Mouse (Mus musculus): Measurements from ENCODE around the gene Vim. TPM values are rescaled to one million over a fixed set of nuclear protein-coding genes. Genes with fewer than 3 reads are reported as not detected.

Vim gene
- polyA plus RNA-seq (2012; rRNA removed) = 125 and 135 TPM in 2 replicates

DNA sequence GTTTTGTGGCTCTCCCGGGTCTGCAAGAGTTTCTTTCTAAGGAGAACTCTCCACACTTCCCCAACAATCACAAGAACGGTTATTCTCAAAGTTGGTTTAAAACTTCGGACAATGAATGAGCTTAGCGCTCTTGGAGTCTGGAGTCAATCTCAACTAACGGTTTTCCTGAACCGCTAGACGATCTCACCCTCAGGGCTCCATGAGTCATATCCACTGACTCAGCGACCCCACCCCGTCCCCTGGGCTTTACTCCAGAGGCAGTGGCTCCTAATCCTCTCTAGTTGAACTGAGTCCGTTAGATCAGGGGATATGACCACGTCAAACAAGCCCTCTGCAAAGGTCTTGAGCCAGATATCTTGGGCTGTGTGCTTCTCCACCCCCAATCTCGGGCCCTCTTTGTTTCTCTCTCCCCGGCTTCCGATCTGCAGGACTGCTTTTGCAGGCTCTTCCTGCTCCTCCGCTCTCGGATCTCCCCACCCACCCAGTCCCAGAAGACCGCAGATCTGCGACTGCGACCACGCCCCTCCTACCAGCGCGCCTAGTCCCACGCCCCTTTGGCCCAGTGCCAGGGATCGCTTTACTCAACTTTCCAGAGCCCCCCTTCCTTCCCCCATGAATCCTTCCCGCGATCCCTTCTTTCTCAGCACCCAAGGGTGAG is at the start of gene Vim:
TSS of gene Vim (plus strand) at position 520 of the 658 bp plus-strand sequence.
- DNase-seq (ENCODE audit: extremely low spot score in 1 of 2, low spot score in 1 of 2) = peak in 1 of 2 experiments; percentile 45

DNA sequence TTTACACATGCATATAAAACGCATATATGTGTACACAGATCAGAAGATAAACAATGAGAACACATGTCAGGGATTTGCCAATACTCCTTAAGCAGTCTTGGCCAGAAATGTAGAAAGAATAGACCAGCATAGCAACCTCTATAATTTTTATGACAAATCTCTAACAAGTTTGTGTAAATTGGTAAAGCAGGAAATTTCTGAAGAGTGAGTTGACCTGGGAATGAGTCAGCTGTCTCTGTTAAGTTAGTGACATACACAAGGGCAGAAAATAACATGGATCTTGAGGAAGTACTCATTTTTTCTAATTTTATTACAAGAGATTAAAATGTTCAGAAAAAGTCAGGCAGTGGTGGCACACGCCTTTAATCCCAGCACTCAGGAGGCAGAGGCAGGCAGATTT is 47.5 kb upstream of the Vim start:
- DNase-seq (ENCODE audit: extremely low spot score in 1 of 2, low spot score in 1 of 2) = no peak

GRCm38 (mm10) chr2:13527125-13527524 is 46.6 kb upstream of the Vim start:
- DNase-seq (ENCODE audit: extremely low spot score in 1 of 2, low spot score in 1 of 2) = no peak

DNA sequence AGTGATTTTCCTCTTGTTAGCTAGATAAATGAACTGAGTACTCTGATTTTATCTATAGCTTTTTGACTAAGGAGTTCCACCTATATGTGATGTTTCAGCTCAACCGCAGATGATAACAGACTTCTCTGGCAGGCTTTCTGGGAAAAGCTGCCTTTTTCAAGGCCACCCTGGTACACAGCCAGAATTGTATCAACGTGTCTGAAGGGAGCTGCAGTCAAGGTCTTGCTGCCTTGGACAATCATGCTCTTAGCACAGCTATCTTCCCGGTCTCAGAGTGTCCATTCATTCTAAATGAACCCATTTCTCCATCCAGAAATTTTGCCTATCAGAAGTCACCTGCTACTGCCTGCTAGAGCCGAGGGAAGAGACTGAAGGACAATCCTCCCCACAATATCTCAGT is 46.2 kb upstream of the Vim start:
- no peak for DNase-seq (ENCODE audit: extremely low spot score in 1 of 2, low spot score in 1 of 2)

GRCm38 (mm10) chr2:13529253-13529933 is 44.3 kb upstream of the Vim start:
- DNase-seq (ENCODE audit: extremely low spot score in 1 of 2, low spot score in 1 of 2) = no peak

- no peak for DNase-seq (ENCODE audit: extremely low spot score in 1 of 2, low spot score in 1 of 2)
These were observed 43.1 kb upstream of the Vim start for GRCm38 (mm10) chr2:13530639-13531038.

- no peak for DNase-seq (ENCODE audit: extremely low spot score in 1 of 2, low spot score in 1 of 2)
These were observed 37.0 kb upstream of the Vim start for GRCm38 (mm10) chr2:13536747-13537146.

- no peak for DNase-seq (ENCODE audit: extremely low spot score in 1 of 2, low spot score in 1 of 2)
These were observed 36.0 kb upstream of the Vim start for GRCm38 (mm10) chr2:13537733-13538132.

DNA sequence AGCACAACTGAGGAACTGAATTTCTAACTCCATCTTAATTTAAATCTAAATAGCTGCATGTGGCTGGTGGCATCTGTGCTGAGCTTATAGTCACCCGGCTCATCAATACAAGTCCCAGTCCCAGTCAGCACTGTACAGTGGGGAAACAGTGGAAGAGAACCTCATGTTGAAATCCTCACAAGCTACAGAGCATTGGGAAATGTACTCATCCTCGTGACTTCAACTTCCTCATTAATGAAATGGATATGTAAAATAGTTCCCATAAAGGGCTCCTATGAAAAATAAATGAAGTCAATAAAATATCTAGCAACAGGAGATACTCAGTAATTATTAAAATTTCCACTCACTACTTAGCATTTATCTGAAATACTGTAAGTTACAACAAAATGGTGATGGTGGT is 35.5 kb upstream of the Vim start:
- no peak for DNase-seq (ENCODE audit: extremely low spot score in 1 of 2, low spot score in 1 of 2)

GRCm38 (mm10) chr2:13538704-13539377 is 34.9 kb upstream of the Vim start:
- DNase-seq (ENCODE audit: extremely low spot score in 1 of 2, low spot score in 1 of 2) = no peak

DNA sequence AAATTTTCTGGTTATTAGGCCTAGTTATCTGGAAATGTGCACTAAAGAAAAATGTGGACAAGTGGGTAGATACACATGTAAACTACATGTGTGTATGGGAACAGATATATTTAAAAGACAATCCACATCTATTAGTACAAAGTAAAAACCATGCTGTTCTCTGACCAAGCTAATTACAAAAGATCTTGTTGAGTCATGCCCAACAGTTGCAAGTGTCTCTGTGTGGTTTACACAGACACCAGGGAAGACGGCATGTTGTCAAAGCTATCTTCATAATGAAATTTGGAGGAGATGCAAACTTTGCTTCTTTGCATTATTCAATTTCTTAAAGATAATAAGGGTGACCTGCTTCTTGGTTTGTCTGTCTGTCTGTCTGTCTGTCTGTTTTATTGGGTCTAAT is 33.9 kb upstream of the Vim start:
- DNase-seq (ENCODE audit: extremely low spot score in 1 of 2, low spot score in 1 of 2) = no peak

GRCm38 (mm10) chr2:13543519-13544124 is 30.1 kb upstream of the Vim start:
- DNase-seq (ENCODE audit: extremely low spot score in 1 of 2, low spot score in 1 of 2) = no peak

DNA sequence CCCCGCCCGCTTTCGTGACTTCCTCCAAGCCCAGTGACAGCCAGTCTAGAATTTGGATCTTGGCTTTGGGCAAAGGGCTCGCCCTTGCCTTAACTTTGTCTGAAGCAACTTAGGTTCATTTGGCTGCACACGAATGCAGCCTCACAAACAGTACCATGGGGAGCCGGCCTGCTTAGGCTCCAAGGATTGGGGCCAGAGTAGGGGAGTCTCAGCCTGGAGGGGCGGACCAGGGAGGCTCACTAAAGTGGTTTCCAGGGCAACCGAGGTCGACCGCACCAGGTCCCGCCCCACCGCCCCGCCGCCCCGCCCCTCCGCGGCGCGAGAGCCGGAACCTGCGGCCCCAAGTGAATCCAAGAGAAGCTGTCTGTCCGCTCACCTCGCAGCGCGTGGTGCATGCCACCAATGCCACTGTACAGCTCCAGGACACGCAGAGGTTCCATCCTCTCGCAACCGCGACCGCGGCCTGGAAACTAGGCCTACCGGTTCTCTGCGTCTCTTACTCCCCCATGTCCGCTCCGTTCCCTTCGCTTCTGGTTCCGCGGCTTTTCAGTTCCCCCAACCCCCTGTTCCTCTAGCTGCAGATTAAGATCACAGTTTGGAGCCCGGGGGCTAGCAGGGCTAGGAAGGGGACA is 29.4 kb upstream of the Vim start, which contains the start of gene Trdmt1:
TSS of gene Trdmt1 (minus strand) at position 476 of the 632 bp plus-strand sequence.
- DNase-seq (ENCODE audit: extremely low spot score in 1 of 2, low spot score in 1 of 2) = peak; percentile 36 to 79

- DNase-seq (ENCODE audit: extremely low spot score in 1 of 2, low spot score in 1 of 2) = peak in 1 of 2 experiments; percentile 33
These were observed 25.0 kb upstream of the Vim start for GRCm38 (mm10) chr2:13548749-13549148.

GRCm38 (mm10) chr2:13553966-13554365 is 19.8 kb upstream of the Vim start:
- no peak for DNase-seq (ENCODE audit: extremely low spot score in 1 of 2, low spot score in 1 of 2)

GRCm38 (mm10) chr2:13556239-13556638 is 17.5 kb upstream of the Vim start:
- DNase-seq (ENCODE audit: extremely low spot score in 1 of 2, low spot score in 1 of 2) = no peak

- no peak for DNase-seq (ENCODE audit: extremely low spot score in 1 of 2, low spot score in 1 of 2)
These were observed 16.3 kb upstream of the Vim start for GRCm38 (mm10) chr2:13557145-13558030.

DNA sequence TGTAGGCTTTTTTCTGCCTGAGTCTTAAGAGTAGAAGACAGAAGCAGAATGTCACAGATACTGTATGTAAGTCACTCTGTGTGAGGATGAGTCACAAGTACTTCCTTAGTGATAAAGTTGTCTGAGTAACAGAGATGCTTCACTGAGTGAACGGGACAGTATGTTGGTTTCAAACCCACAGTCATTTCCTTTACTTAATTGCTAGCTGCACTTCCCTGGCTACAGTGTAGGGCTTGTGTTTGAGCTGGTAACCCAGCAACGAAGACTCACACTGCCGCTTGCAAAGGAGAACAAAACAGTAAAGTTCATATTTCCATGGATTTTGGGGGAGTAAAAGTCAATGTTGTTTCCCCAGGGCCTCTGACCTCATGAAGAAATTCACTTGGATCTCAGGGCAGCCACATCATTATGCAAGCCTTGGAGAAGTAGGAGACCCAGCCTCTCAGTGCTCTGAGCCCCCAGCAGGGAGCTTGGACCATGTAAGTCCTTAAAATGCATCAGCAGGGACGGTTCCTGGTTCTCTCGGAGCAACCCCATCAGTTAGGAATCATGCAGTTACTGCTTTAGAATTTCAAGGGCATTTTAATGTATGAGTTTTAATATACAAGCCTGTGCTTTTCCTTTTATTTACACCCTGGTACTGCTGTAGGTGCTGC is 15.0 kb upstream of the Vim start:
- DNase-seq (ENCODE audit: extremely low spot score in 1 of 2, low spot score in 1 of 2) = no peak

GRCm38 (mm10) chr2:13559303-13559702 is 14.4 kb upstream of the Vim start:
- no peak for DNase-seq (ENCODE audit: extremely low spot score in 1 of 2, low spot score in 1 of 2)

Data from frontal cortex, adult 2 months (tissue).